Mouse (Mus musculus) bone marrow, adult 2 months (tissue): Measurements from ENCODE around the gene Strbp. TPM values are rescaled to one million over a fixed set of nuclear protein-coding genes. Genes with fewer than 3 reads are reported as not detected.

ENCODE experiments used
- H3K27ac ChIP-seq: fragments of 200-500 bp; 2 replicates; pipeline ENCODE4 v1.5.1; 2012; ENCODE audit warnings: low read depth, mild to moderate bottlenecking, control low read depth, inconsistent platforms, low read length; ENCODE audit not compliant: control insufficient read depth, poor library complexity, insufficient read depth
- H3K4me1 ChIP-seq: fragments of 200-500 bp; 2 replicates; pipeline ENCODE4 v1.6.1; 2011; ENCODE audit warnings: low read length; ENCODE audit not compliant: control insufficient read depth, insufficient read depth
- H3K4me3 ChIP-seq: fragments of 200-500 bp; replicated peaks from 2 replicates; pipeline ENCODE3; 2011; ENCODE audit warnings: mild to moderate bottlenecking, low read depth, low read length, control low read depth; ENCODE audit not compliant: control insufficient read depth
- CTCF ChIP-seq: fragments of 200-500 bp; IDR thresholded peaks from 2 replicates; pipeline ENCODE4 v1.5.1; 2011; ENCODE audit warnings: low read length, control low read depth; ENCODE audit not compliant: control insufficient read depth, insufficient read depth
- POLR2A ChIP-seq: fragments of 200-500 bp; IDR thresholded peaks from 2 replicates; pipeline ENCODE4 v1.6.1; 2011; ENCODE audit warnings: low read depth, mild to moderate bottlenecking, control low read depth, low read length, borderline replicate concordance; ENCODE audit not compliant: control insufficient read depth
- WGBS: fragments of 180-500 bp; shearing (Covaris S2); methylation state at CpG from one replicate; pipeline ENCODE4 v1.1.7; 2018; 5-methylcytosine and 5-hydroxymethylcytosine counted together
- polyA plus RNA-seq: library from polyadenylated mRNA; stranded (reverse); fragments of >200 nt; gene quantifications from 2 replicates; pipeline ENCODE4 v1.2.4, GENCODE M21; 2011; ENCODE audit warnings: low replicate concordance; ENCODE audit not compliant: missing spikeins, insufficient read depth, insufficient read length

The Strbp gene
- polyA plus RNA-seq, 1 experiment, result 28.3 TPM

- TF ChIP-seq POLR2A (no peak), CTCF (no peak)
- Histone ChIP-seq H3K27ac (no peak overlapping the region), H3K4me3 (no peak overlapping the region), H3K4me1 (no peaks in the 10 kb centered on the region)
- WGBS, result 88% methylated on average over 2 of the region's 2 CpGs
These were observed 214.7 kb downstream of the Strbp start for GRCm38 (mm10) chr2:37488956-37489355.

- Histone ChIP-seq H3K27ac (no peak overlapping the region), H3K4me1 (no peaks in the 10 kb centered on the region), H3K4me3 (no peak overlapping the region)
- no peak for TF ChIP-seq POLR2A
- no peak for TF ChIP-seq CTCF
These were observed 217.3 kb downstream of the Strbp start for GRCm38 (mm10) chr2:37486408-37486807.

GRCm38 (mm10) chr2:37485370-37485769 is 218.3 kb downstream of the Strbp start:
- TF ChIP-seq CTCF (no peak), POLR2A (no peak)
- Histone ChIP-seq H3K4me1 (no peaks in the 10 kb centered on the region), H3K27ac (no peak overlapping the region), H3K4me3 (no peak overlapping the region)
- 72% methylated on average over 1 of the region's 1 CpGs for WGBS

- no peak overlapping the region for H3K27ac ChIP-seq
- WGBS, result 59% methylated on average over 2 of the region's 2 CpGs
- TF ChIP-seq POLR2A (no peak), CTCF (no peak)
These were observed 219.5 kb downstream of the Strbp start for GRCm38 (mm10) chr2:37484165-37484564.

GRCm38 (mm10) chr2:37480039-37480438 is 223.6 kb downstream of the Strbp start:
- no peak for TF ChIP-seq CTCF
- no peak for TF ChIP-seq POLR2A
- 71% methylated on average over 2 of the region's 2 CpGs for WGBS

More at GRCm38 (mm10) chr2:37484165-37484564, 219.5 kb downstream of the Strbp start:
- H3K4me1 ChIP-seq, result no peaks in the 10 kb centered on the region
- no peak overlapping the region for H3K4me3 ChIP-seq

GRCm38 (mm10) chr2:37479559-37479958 is 224.1 kb downstream of the Strbp start:
- no peak for TF ChIP-seq POLR2A
- no peak for TF ChIP-seq CTCF
- Histone ChIP-seq H3K4me3 (no peak overlapping the region), H3K4me1 (no peaks in the 10 kb centered on the region), H3K27ac (no peak overlapping the region)

More at GRCm38 (mm10) chr2:37480039-37480438, 223.6 kb downstream of the Strbp start:
- Histone ChIP-seq H3K4me1 (no peaks in the 10 kb centered on the region), H3K27ac (no peak overlapping the region), H3K4me3 (no peak overlapping the region)

- H3K4me1 ChIP-seq, result no peaks in the 10 kb centered on the region
- H3K27ac ChIP-seq, result no peak overlapping the region
- no peak overlapping the region for H3K4me3 ChIP-seq
- 70% methylated on average over 4 of the region's 4 CpGs for whole genome bisulfite sequencing
- no peak for TF ChIP-seq POLR2A
- TF ChIP-seq CTCF, result no peak
These were observed 237.4 kb downstream of the Strbp start for GRCm38 (mm10) chr2:37466266-37466665.

- no peak for TF ChIP-seq POLR2A
- TF ChIP-seq CTCF, result no peak
- 90% methylated on average over 4 of the region's 4 CpGs for WGBS
- no peak overlapping the region for H3K4me3 ChIP-seq
- H3K4me1 ChIP-seq, result no peaks in the 10 kb centered on the region
- H3K27ac ChIP-seq, result no peak overlapping the region
These were observed 243.0 kb downstream of the Strbp start for GRCm38 (mm10) chr2:37460707-37461106.

GRCm38 (mm10) chr2:37452376-37452760 is 251.3 kb downstream of the Strbp start:
- Histone ChIP-seq H3K27ac (peak overlapping the region; percentile 36; the same call in 1 of the 2 replicates), H3K4me3 (peak overlapping the region; percentile 79), H3K4me1 (no peaks in the 10 kb centered on the region; the same call in 1 of the 2 replicates)
- no peak for TF ChIP-seq CTCF
- no peak for TF ChIP-seq POLR2A
- WGBS, result under 1% methylated on average over 24 of the region's 24 CpGs
